Mouse (Mus musculus): ENCODE data around the gene C1qtnf7.

Gene C1qtnf7

DNA sequence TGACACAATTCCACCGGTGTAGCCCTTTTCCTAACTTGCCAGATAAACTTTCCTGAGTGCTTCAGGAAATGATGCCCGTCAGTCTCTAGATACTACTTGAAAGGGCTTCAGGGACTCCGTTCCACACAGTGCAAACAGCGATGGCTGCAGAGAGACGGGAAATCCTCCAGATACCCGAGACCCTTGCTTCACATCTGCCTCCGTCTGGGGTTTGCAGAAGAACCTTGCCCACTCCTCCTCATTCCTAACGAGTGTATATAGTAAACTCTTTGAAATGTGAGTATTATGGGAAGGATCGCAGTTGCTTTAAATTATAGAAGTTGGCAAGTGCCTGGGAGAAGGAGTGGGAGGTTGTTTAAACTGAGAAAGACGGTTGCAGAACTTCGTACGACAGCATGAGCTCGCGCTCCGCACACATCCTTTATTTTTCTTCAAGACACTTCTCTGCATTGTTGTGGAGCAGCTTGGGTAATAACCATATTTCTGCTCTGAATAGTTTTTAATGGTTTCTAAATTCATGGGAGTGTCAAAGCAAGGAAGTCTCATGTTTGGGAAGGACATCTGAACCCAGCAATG is at the start of gene C1qtnf7:
C1qtnf7 (plus strand) TSS at position 138 of the 576 bp plus-strand sequence.
- DNase-seq: no peak

DNA sequence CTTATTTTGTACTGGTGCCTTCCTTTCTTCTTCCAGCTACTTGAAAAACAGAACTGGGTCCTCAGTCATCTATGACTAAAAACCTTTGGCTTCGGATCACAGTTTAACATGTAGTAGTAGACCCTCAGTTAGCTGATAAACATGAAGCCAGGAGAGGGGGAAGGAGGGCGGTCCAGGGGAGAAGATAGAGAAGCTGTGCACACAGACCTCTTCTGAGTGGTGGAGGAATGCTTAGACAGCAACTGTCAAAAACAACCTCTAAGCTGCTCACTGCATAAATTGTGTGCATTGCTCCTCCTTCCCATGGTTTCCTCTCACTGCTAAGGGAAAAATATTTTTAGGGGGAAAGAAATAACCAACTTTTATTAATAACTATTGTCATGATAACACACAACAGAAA is 48.6 kb upstream of the C1qtnf7 start:
- no peak for DNase-seq

DNA sequence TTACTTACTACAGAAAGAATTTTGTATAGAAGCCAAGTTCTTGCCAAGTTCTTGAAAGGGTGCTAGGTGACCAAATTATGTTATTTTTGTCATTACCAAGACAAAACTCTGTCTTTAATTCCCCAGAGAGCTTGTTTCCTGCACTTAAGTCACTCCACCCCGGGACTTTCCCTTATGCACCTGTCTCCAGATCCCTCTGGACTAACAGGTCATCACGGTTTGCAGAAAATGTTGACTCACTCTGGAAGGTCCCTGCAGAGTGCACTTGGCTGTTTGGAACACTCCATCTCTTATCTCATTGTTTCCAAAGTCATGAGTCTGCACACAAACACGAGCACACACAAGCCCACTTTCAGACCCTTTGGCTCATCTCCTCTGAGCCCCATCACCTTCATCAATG is 48.1 kb upstream of the C1qtnf7 start:
- DNase-seq: no peak

DNA sequence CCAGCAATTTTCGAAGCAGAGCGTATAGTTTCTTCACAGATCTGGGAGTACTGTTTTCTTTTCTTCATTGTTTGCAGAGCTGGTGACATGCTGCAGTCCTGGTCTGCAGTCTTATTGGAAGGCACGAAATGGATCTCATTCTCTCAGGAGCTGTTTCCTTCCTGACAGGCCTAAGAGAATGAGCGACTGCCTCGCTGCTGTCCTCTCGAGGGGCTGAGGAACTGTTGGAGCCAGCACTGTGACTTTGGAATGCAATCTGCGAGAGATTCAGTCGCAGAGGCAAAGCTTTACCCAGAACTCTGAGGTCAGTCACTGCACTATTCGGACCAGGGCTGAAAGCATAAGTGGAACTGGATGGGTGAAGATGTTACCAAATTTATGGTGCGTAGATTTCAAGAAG is 46.4 kb upstream of the C1qtnf7 start:
- DNase-seq: no peak

DNA sequence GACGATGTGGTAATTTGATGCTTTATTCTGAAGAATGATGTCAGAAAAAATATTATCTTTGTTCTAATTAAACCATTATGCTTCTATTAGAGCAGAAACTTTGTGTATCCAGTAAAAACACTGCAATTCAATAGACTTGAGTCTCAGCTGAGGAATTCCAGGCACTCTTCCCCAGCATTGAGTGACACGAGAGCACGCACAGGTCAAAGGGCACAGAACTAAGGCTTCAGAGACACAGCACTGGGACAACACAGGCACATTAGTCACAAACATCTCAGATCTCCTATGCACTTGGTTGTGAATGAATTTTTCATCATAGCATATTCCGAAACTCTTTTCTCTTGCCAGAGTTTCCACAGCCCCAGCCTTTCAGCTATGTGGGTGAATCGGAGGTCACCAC is 37.4 kb upstream of the C1qtnf7 start:
- DNase-seq: no peak

DNA sequence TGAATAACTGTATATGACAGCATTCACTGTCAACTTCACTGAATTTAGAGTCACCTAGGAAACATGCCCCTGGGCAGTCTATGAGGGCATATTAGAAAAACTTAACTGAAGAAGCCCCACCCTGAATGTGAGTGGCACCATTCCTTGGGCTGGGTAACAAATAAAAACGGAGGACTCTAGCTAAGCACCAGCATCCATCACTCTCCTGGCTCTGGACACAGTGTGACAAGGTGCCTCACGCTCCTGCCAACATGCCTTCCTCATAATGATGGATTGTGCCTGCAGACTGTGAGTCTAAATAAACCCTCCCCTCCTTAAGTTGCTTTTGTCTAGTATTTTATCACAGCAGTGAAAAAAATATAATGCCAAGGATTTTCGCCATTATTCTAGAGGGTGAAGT is 35.3 kb upstream of the C1qtnf7 start:
- DNase-seq: no peak

DNA sequence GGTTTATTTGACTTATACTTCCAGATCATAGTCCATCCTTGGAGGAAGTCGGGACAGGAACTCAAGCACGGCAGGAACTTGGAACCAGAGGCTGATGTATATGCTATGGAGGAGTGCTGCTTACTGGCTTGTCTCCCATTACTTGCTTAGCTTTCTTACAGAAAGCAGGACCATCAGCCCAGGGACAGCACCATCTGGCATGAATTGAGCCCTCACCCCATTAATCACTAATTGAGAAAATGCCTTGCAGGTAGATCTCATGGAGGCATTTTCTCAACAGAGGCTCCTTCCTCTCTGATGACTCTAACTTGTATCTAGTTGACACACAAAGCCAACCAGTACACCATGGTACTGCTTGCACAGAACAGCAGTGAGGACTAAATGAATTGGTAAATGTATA is 34.6 kb upstream of the C1qtnf7 start:
- no peak for DNase-seq

DNA sequence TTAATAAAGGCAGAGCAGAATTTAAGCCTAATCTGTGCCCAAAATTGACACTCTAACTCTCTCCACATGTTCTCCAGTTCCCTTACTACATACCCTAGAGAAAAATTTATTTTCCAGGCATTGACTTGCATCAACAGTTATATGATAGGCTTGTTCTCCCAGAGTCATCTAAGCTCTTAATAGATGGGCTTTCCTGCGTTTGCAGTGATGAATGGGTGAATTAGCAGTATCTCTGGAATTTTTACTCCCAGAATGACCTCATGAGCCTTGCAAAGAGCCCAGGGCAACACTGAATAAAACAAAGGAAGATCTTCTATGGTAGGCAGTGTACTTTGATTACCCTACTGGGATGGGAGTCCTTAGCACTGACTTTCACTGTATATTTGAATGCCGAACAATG is 33.5 kb upstream of the C1qtnf7 start:
- no peak for DNase-seq

DNA sequence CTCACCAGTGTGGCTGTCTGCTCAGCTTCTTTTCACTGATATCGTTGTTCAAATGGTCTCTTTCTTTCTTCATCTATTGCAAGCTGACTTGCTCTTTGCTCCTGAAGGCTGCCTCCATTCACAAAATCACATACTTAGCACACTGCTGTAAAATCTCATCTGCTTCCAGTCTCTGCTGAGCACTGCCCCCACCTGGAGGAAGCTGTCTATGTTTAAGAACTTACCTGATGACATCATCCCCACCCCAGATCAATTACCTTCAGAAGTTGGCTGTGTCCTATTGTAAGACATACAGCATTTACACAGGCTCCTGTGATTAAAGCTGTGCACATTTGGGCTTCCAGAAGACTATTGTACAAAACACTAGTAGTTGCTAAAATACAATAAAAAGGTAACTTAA is 13.5 kb upstream of the C1qtnf7 start:
- DNase-seq: peak in 1 of 2 experiments; percentile 17

DNA sequence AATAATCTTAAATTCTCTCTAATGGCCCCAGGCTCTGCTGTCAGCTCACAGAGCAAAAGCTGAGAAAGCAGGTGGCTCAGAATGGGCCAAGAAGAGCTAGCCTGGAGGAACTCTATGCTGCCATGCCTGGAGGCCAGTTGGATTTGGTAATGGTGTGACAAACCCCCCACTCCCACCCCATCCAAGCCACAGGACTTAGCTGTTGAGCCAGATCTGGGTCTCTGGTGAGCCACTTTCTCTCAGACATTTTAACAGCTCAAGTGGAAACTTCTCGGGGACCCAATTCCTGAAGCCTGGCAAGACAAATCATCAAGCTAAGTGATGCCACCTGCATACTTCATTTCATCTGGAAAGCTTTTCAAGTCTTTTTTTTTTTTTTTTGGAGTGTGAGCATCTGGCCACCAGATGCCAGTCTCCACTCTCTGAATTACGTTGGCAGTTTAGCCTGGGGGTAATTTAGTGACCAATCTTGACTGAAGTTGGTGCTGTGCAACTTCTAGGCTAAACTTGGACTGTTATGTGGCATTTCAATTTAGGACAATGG is 11.0 kb upstream of the C1qtnf7 start:
- no peak for DNase-seq

DNA sequence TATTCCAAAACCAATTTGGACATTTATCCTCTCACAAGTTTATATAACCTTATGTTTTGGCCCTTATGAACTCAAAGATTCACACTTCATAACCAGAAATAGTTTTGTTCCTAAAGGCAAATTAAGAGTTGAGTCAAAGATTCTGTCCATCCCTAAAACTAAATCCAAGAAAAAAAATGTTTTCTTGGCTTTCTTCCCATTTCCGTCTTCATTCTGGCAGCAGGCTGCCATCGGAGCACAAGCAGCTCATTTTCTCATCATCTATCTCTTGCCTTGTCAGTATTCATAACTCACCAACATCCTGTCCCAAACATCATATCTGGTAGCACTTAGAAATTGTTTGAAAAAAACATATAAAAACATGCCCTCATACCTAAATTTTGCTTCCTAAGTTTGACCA is 6.9 kb upstream of the C1qtnf7 start:
- no peak for DNase-seq

DNA sequence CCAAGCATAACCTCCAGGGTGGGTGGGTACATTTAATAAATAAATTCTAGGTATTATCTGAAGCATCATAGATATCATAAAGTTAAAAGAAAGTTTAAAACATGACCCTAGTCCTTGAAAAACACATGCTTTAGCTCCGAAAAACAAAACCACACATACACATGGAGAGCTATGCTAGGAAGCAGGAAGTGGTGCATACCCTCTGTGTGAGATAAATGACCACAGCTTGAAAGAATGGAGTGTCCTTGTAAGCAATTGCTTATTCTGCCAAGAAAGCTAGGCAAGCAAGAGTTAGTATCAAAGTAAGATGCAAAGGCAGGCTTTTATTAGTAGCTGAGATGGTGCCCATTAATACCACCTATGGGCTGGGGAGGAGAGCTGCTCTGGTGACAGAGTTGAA is 6.4 kb upstream of the C1qtnf7 start:
- DNase-seq: no peak

DNA sequence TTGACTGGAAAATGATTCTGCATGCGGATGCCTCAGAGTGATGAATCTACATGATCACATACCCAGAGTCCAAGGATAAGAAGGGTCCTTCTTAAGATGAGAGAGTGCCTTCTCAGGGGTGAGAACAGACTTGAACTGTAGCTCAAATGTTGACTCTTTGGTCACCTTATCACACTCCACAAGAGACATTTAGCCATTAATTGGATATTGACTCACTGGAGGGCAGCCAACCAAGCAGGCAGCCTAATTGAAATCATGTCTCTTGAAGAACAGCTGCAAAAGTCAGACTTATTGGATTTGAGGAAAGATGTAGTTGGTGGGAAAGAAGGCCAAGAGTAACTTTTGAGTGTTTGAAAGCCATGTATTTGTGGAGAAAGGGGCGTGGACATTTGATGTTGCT is 4.2 kb upstream of the C1qtnf7 start:
- no peak for DNase-seq

DNA sequence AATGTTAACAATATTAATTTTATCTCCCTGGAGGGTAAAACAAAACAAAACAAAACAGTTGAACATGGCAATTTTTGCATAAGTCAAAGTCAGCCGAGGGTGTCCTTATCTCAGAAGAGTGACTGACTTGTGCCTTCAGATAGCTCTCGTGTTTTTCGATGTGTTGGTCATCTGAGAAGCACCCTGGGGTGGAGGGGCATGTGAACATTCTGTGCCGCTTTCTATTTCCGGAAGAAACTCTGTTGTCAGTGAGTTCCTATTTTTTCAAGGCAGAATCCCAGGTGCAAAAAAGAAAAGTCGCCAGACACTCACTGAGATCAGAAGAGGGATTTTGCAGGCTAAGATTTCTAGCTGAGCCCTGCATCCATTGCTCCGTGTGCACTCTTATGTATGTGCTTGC is 1.2 kb downstream of the C1qtnf7 start:
- DNase-seq: no peak

DNA sequence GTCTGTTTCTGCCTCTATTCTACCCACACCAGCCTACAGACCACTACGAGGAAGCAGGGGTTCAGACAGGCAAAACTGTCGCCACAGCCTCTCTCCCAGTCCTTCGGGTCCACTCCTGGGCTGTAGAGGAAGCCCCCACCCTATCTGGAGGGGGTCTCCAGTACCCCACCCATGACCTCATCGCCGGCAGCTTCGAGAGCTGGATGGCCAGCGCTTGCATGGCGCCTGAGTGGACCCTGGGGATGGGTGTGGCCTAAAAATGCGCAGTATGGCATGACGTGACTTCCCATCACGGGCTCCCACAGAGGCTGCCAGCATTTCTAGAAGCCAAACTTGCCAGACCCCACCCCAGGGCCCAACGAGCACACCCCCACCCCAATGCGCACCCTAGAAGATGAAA is 2.0 kb downstream of the C1qtnf7 start:
- DNase-seq: no peak

DNA sequence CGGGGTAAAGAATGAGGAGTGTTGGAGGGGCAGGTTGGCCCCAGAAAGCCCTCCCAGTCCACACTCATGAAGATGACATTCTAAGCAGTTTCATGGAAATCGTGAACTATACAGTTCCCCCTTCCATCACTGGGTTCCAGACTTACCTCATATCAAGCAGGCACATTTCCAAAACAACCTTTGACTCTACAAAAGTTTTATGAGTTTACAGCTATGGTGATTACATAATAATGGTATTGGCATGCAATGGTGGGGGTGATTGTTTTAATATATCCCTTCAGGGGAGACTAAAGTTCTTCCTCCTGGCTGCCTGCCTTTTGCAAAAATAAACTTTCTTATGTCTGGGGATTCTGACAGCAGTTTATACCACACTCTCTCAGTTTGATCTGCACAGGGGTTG is 4.6 kb downstream of the C1qtnf7 start:
- DNase-seq: no peak

DNA sequence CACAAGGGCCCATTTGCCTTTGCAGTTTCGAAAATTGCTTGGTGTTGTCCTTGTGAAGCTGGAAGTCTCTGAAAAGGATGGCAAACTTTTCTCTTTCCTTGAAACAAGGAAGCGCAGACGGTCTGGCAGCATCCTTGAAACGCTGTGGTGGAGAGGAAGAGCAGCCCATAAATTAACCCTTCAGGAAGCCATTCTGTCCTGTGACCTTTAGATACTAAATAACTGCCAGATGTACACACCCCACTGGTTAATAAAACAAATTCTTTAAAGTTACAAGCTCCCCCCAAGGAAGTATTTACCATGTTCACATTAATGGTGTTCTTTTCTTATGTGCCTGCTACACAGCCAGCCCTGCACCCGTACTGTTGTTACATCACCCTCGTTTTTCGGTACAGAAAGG is 6.0 kb downstream of the C1qtnf7 start:
- no peak for DNase-seq

DNA sequence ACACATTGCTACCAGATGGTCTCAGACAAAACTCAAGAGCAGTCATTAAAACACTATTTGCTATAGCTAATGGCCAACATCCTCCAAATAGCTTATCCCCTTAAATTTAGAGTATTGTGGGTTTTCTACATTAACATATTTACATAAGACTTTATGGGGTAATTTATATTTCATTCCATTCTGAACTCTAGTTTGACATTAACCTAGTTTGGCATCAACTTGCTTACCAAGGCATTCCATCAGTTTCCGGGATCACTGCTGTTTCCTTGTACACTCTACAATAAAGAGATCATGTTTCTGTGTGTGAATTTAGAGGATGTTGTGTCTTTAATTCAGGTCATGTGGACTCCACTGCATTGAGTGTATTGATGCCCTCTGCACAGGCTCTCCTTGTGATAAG is 7.5 kb downstream of the C1qtnf7 start:
- DNase-seq: peak in 1 of 2 experiments; percentile 31

DNA sequence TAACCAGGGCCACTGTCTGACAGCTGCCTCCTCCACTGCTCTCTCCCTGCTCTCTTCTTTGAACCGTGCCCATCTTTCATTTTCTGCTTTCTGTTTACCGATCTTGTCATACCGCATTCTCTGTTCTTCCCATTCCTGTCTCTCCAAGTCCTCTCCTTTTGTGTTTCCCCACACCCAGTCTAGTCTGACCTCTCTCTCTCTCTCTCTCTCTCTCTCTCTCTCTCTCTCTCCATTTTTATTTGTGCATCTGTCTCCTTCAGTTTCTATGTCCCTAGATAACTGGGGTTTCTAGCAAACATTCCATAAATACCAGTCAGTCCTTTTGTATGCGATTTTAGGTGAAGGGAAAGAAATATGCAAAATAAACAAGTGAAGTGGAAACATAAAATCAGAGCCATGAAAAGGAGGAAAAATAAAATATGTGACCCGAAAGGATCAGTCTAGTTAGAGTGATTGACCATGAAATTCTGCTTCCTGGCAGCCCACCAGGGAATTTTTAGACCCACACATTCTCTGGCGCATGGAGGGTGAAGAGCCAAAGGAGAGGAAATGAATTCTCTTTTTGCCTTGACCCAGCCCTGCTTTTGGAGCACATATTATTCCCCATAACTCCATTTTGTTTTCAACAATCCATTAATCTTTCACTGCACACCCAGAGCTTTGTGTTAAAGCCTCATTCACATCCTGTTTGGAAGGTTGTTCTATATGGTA is 11.7 kb downstream of the C1qtnf7 start:
- peak; percentile 23 to 25 for DNase-seq

DNA sequence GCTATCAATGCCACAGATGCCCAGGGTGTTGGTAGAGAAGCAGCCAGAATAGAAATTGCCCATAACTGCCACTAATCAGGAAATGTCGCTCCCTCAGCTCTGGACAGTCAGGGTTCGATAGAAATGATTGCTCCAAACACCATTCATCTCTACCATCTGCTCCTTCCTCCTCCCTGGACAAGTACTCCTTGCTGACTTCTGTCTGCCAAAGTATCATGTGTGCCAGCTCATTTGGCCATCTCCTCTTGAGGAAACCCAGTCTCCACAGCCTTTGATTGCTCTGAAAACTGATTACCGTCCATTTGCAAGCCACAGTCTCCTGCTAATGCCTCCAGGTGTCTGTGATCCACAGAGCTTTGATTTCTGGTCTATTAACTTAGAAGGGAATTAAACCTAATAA is 14.8 kb downstream of the C1qtnf7 start:
- no peak for DNase-seq

DNA sequence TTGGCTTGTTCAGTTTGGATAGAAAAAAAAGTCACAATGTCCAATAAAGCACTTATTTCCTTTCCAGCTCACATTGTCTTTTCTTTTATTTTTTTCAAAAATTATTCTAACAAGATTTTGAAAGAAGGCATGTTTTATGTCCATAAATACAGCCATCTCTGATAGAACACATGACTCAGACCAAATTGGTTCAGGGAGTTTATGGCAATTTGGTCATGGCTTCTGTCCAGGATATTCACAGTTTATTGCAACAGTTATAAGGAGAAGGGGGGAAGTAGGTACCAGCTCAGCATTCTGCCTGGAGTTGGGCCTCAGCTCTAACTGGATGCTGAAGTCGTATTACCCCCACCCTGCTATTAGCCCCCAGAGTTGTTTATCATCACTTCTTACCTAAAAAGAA is 15.5 kb downstream of the C1qtnf7 start:
- no peak for DNase-seq

DNA sequence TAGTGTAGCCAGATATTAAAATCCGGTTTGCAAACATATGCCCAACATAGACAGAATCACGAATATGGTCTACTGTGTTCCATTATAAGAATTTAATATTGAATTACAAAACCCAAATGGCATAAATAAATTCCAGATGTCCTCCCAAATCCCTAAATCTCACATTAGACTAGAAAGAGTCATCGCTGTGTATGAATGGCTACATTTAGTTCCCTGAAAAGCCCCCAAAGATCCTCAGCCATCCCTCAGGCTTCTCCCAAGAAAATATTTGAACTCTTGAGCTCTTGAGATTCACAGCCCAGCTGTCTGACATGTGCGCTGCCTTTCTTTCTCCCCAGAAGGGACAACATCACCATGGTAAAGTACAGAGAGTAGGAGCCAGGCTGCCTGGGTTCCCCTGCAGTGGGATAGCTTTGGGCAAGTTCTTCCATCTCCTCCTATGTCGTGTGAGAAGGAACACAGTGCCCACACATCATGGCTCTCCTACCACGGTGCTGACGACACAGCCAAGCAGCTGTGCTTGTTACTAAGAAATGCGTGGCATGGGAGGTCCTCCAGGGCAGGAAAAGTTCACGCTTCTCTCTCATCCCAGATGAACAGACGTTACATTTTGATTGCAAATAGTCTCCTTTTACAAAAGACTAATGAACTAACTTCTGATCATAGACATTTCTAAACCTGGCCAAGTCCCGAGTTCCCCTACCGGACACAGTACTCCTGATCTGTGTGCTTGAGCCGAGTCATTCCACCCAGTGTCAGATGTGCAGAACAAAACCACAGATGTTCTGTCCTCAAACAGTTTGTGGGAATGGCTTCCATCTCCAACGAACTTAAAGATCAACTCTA is 23.2 kb downstream of the C1qtnf7 start:
- no peak for DNase-seq

DNA sequence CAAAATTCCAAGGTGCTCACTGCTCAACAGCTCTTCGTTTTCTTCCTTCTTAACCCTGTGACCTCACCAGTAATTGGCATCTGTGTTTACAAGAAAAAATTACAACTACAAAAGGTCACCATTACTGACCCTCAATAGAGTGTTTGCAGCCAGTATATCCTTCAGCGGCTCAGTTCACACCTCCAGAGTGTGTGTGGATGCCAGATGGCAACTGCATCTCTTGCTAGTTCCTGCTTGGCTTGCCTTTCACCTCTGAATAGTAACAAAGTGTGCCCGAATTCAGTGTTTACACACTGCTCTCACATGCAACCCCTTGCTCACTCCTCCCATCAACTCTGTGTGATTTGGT is 23.8 kb downstream of the C1qtnf7 start:
- DNase-seq: no peak

DNA sequence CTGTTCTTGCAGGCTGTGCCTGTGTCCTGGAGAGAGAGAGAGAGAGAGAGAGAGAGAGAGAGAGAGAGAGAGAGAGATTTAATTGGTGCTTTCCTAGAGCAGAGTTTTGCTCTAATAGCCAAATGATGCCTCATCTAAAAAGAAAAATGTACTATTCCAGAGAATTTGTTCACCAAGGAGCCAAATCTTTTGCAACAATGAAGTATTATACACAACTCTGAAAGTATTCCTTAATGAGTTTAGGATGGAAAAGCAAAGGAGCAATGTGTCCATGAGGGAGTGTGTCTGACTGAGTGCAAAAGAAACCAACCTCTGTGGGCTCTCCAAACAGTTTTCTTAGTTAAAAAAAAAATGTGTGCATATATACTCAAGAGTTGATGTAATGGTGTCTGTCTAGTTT is 24.5 kb downstream of the C1qtnf7 start:
- DNase-seq: no peak

All from kidney, adult 8-10 months (tissue).